Mouse (Mus musculus) erythroblast, embryonic 14.5 days (primary cell): ENCODE measurements around the gene Nhp2. TPM values are rescaled to one million over a fixed set of nuclear protein-coding genes. Genes with fewer than 3 reads are reported as not detected.

Experiments used
- H3K27me3 ChIP-seq: 2 replicates; pipeline ENCODE4 v1.6.1; 2012; ENCODE audit warnings: inconsistent platforms; ENCODE audit not compliant: control insufficient read depth
- H3K36me3 ChIP-seq: 2 replicates; pipeline ENCODE4 v1.6.1; 2012; ENCODE audit warnings: mild to moderate bottlenecking, inconsistent platforms; ENCODE audit not compliant: control insufficient read depth
- H3K4me1 ChIP-seq: 2 replicates; pipeline ENCODE4 v1.6.1; 2012; ENCODE audit warnings: inconsistent platforms; ENCODE audit not compliant: control insufficient read depth
- H3K4me3 ChIP-seq: replicated peaks from 2 replicates; pipeline ENCODE3; 2012; ENCODE audit warnings: moderate library complexity, mild to moderate bottlenecking, inconsistent platforms
- H3K9me3 ChIP-seq: 2 replicates; pipeline ENCODE4 v1.6.1; 2012; ENCODE audit warnings: low read length, inconsistent platforms, mixed read lengths; ENCODE audit not compliant: control insufficient read depth
- GATA1 ChIP-seq: IDR thresholded peaks from 2 replicates; pipeline ENCODE4 v1.6.1; 2012; ENCODE audit warnings: low read length, inconsistent platforms, mixed read lengths
- TAL1 ChIP-seq: IDR thresholded peaks from 3 replicates; pipeline ENCODE4 v1.6.1; 2012; ENCODE audit warnings: low read length, inconsistent platforms, mixed read lengths
- polyA plus RNA-seq: library from polyadenylated mRNA; stranded (reverse); fragments of >175 nt; gene quantifications from 2 replicates; pipeline ENCODE4 v1.2.3, GENCODE M21; 2012

Nhp2 gene
- polyA plus RNA-seq, 1 experiment: 8.9 TPM

DNA sequence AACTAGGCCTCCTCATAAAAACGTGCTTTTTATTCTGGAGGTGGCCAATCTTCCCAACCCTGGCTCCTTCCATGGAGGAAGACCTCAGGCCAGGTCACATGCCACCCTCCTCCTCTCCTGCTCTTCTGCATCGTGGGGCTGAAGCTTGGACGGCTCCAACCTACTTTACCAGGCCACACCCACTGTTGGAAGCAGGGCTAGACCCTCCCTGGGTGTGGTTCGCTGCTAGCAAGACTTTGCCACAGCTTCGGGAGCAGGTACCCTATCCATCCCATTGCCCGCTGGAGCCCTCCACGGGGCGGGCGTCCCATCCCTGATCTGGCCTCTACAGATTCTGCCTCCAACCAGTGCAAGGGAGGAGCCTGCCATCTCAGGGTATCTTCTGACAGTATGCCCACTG, 23.7 kb downstream of the Nhp2 start:
- TF ChIP-seq TAL1 (no peak), GATA1 (no peak)
- Histone ChIP-seq H3K4me3 (no peak overlapping the region), H3K27me3 (peaks cover 8% of the 10 kb centered on the region), H3K9me3 (no peaks in the 10 kb centered on the region), H3K36me3 (peaks cover 2% of the 10 kb centered on the region; the same call in 1 of the 2 replicates), H3K4me1 (peaks cover 14% of the 10 kb centered on the region)

DNA sequence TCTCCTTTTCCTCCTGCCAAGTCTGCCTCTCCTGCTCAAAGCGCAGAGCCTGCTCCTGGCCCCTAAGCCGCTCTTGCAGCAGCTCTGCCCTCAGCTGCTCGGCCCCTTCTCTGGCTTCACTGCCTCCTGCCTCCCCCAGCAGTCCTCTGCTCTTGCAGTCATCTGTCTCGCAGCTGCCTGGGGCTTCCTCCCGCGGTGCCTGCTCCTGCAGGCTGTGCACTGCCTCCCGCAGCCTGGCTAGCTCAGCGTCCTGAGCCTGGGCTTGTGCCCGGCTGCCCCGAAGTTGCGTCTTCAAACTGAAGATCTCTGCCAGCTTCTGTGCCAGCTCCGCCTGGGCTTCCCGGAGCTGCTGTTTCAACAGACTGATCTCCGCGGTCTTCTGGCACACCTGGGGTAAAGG, 24.2 kb downstream of the Nhp2 start:
- peaks cover 2% of the 10 kb centered on the region; the same call in 1 of the 2 replicates for H3K36me3 ChIP-seq
- H3K9me3 ChIP-seq: no peaks in the 10 kb centered on the region
- no peak overlapping the region for H3K4me3 ChIP-seq
- peaks cover 13% of the 10 kb centered on the region for H3K4me1 ChIP-seq
- peaks cover 13% of the 10 kb centered on the region for H3K27me3 ChIP-seq
- TF ChIP-seq GATA1 (no peak), TAL1 (no peak)

DNA sequence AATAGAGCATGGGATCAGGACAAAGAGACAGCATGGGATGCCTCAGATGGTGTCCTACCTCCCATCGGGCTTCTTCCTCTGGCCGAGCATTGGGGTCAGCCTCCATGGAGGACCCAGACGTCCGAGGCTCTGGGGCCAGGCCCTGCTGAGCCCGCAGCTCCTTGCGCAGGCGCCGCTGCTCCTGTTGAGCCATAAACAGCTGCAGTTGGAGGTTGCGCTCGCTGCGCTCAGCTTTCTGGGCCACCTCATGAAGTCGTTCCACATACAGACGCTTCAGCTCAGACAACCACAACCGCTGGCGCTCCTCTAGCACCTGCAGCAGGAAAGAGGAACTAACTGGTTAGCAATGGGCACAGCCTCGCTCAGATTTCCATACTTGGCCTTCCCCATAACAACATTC, 24.7 kb downstream of the Nhp2 start:
- H3K4me1 ChIP-seq: peaks cover 15% of the 10 kb centered on the region
- H3K27me3 ChIP-seq: peaks cover 18% of the 10 kb centered on the region
- no peak for TF ChIP-seq GATA1
- no peak for TF ChIP-seq TAL1
- peaks cover 2% of the 10 kb centered on the region; the same call in 1 of the 2 replicates for H3K36me3 ChIP-seq
- no peaks in the 10 kb centered on the region for H3K9me3 ChIP-seq
- H3K4me3 ChIP-seq: no peak overlapping the region

DNA sequence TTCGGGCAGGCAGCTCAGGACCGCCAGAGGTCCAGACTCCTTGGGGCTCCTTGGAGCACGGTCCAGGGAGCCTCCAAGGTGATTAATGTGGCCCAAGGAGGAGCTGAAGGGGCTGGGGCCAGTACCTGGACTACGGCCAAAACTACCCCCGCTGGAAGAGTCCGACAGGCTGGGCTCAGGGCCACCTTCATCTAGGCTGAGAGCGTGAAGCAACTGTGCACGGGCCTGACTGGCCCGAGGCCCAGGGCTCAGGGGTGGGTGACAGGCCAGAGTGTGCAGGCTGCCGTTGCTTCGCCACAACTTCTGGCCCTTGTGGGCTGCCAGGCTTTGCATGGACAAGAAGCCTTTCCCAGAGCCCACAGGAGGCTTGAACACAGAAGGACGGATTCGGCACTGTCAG, 25.8 kb downstream of the Nhp2 start:
- TF ChIP-seq GATA1: no peak
- TF ChIP-seq TAL1: no peak
- peaks cover 2% of the 10 kb centered on the region; the same call in 1 of the 2 replicates for H3K36me3 ChIP-seq
- H3K9me3 ChIP-seq: no peaks in the 10 kb centered on the region; the same call in 1 of the 2 replicates
- peaks cover 28% of the 10 kb centered on the region for H3K27me3 ChIP-seq
- peaks cover 23% of the 10 kb centered on the region for H3K4me1 ChIP-seq
- no peak overlapping the region for H3K4me3 ChIP-seq

DNA sequence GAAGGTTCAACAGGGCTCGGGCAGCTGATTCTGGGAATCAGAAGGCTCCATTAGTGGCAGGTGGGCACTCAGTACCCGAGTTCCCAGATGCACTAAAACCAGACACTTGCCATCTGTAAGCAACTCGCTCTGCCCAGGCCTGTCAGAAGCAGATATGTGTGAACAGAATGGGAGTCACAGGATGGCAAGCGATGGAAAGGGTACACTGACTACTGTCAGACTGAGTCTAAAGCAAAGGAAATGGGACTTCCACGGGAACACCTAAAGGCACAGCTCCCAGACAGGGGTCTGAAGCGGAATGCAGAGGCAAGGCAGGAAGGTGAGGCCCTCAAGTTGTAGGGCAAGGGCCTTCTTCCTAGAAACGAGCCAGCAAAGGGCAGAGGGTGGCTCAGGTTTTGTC, 26.7 kb downstream of the Nhp2 start:
- H3K27me3 ChIP-seq: peaks cover 38% of the 10 kb centered on the region
- no peak overlapping the region for H3K4me3 ChIP-seq
- H3K4me1 ChIP-seq: peaks cover 32% of the 10 kb centered on the region
- TF ChIP-seq GATA1: no peak
- TF ChIP-seq TAL1: no peak
- peaks cover 2% of the 10 kb centered on the region; the same call in 1 of the 2 replicates for H3K36me3 ChIP-seq
- H3K9me3 ChIP-seq: no peaks in the 10 kb centered on the region; the same call in 1 of the 2 replicates

DNA sequence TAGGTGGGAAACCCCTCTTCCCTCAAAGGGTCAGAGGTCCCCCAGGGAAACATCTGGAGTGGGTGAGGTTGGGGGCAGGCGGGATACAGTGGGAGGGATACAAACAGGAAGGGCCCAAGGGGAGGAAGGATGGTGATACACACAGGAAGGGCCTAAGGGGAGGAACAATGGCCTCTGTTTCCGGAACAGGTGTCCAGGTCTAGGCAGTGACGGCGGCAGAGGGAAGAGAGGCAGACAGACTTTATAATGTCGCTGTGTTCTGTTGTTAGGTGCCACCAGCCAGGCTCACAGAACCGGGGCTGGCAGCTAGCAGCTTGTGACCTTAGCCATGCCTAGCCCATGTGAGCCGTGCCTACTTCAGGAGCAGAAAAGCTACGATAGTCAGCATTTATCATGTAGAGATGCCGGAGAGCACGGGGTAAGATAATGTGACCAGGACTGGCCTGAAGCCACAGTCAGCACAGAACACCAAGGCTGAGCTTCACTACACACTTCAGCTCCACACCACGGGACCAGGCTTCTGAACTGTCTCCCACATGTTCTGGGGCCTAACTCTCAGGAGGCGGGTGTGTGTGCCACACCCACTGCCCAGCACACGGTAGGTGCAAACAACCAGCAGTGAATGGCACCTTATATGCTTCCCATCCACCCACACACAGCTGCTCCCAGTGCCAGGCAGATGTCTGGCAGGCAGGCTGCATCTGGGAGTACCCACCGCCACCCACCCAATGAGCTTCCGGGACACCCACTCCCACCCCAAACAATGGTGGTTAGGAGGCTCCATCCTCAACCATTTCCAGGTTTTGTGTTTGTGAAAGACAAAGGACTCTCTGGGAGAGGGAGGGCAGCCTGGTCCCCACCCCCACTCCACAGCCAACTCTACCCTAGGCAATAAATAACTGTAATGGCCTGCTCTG, 27.5 kb downstream of the Nhp2 start:
- TF ChIP-seq GATA1 (no peak), TAL1 (no peak)
- Histone ChIP-seq H3K27me3 (peaks cover 45% of the 10 kb centered on the region), H3K9me3 (peaks cover 3% of the 10 kb centered on the region; the same call in 1 of the 2 replicates), H3K36me3 (peaks cover 2% of the 10 kb centered on the region; the same call in 1 of the 2 replicates), H3K4me1 (peaks cover 32% of the 10 kb centered on the region), H3K4me3 (no peak overlapping the region)

DNA sequence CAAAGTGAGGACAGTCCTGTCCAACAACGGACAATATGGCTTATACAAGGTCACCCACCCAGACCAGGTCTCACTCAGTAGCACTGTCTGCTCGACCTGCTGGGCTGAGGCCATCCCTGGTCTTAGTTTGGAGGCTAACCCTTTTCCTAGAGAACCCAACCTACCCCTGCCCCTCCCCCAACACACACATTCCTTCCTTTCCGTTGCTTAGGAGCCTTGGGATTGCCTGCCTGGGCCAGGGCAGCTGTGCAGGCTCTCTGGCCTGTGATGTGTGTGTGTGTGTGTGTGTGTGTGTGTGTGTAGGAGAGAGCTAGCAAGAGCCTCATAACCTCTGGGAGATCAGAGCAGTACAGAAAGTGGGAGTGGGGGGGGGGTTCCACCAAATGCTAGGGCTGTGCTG, 29.0 kb downstream of the Nhp2 start:
- H3K27me3 ChIP-seq: peaks cover 55% of the 10 kb centered on the region
- H3K4me3 ChIP-seq: no peak overlapping the region
- H3K9me3 ChIP-seq: peaks cover 3% of the 10 kb centered on the region; the same call in 1 of the 2 replicates
- TF ChIP-seq TAL1 (no peak), GATA1 (no peak)
- H3K4me1 ChIP-seq: peaks cover 26% of the 10 kb centered on the region
- no peaks in the 10 kb centered on the region; the same call in 1 of the 2 replicates for H3K36me3 ChIP-seq

DNA sequence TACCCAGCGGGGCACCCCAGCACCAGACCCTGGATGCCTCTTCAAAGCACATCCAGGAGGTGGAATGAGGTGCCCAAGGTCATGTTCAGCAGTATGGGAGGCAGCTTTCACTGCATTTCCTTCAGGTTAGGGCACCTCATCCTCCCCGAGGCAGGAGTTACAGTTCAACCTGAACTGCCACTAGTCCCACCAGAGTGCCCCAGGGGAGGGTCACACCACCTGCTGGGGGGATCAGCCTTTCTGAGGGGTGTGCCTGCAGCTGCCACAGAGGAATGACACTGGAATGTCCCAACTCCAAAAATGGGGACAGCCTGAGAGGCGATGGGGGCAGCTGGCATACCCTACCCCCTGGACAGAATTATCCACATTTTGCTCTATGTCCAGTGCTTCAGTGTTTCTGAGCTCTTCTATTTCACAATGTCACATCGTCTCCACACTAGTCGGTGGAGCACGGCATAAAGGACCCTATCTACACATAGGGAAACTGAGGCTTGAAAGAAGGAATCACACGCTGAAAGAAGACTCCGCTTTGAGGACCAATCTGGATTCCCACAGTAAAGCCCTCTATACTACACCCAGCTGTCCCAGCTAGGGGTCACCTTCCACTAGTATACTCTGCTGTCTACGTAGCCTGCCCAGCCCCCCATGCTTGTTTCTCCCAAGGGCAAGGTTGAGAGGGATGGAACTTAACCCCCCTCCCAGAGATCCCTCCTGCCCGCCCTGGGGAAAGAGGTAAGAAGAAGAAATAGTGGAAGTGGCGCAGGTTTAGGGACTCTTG, 29.8 kb downstream of the Nhp2 start:
- Histone ChIP-seq H3K27me3 (peaks cover 61% of the 10 kb centered on the region), H3K4me3 (no peak overlapping the region), H3K36me3 (no peaks in the 10 kb centered on the region), H3K9me3 (peaks cover 3% of the 10 kb centered on the region; the same call in 1 of the 2 replicates), H3K4me1 (peaks cover 24% of the 10 kb centered on the region)
- TF ChIP-seq GATA1 (no peak), TAL1 (no peak)

DNA sequence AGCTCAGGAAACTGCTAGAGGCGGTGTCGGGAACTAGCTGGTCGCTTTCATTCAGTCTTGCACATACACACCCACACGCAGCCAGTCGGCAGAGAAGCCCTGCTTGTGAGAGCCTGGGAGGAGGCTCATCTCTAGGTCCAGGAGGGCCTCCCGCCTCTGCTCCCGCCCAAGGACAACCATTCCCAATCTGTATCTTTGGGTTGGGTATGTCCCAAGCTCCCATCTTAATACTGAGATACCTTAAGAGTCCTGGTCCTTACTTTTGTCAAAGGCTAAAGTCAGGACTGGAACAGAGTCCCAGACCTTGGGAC, 30.3 kb downstream of the Nhp2 start:
- peaks cover 24% of the 10 kb centered on the region for H3K4me1 ChIP-seq
- no peak for TF ChIP-seq TAL1
- H3K36me3 ChIP-seq: no peaks in the 10 kb centered on the region; the same call in 1 of the 2 replicates
- peak overlapping the region; percentile 60 for H3K4me3 ChIP-seq
- peaks cover 3% of the 10 kb centered on the region; the same call in 1 of the 2 replicates for H3K9me3 ChIP-seq
- H3K27me3 ChIP-seq: peaks cover 61% of the 10 kb centered on the region
